Mouse (Mus musculus): ENCODE results near the gene Pigw. TPM values are rescaled to one million over a fixed set of nuclear protein-coding genes. Genes with fewer than 3 reads are reported as not detected.

The Pigw gene
- total RNA-seq (2015) (4.6 and 7.0 TPM in 2 replicates), total RNA-seq (2017) (3.3 and 4.1 TPM in 2 replicates)

GRCm38 (mm10) chr11:84879772-84880464 is at the start of gene Pigw, which contains the start of gene Myo19:
Gene Pigw (minus strand): TSS chr11:84880285.
Gene Myo19 (plus strand): TSS chr11:84880148.
- peak; percentile 88 for ATAC-seq (replicated peaks; ENCODE audit: poor library complexity)

- no peak for ATAC-seq (replicated peaks; ENCODE audit: poor library complexity)
Observed at GRCm38 (mm10) chr11:84920981-84921380, 40.9 kb upstream of the Pigw start.

- no peak for ATAC-seq (replicated peaks; ENCODE audit: poor library complexity)
Observed at GRCm38 (mm10) chr11:84919951-84920350, 39.9 kb upstream of the Pigw start.

GRCm38 (mm10) chr11:84919276-84919675 is 39.2 kb upstream of the Pigw start:
- peak; percentile 53 for ATAC-seq (replicated peaks; ENCODE audit: poor library complexity)

- peak; percentile 74 for ATAC-seq (replicated peaks; ENCODE audit: poor library complexity)
Observed at GRCm38 (mm10) chr11:84918425-84918824, 38.3 kb upstream of the Pigw start.

GRCm38 (mm10) chr11:84916703-84917300 is 36.7 kb upstream of the Pigw start:
- no peak for ATAC-seq (replicated peaks; ENCODE audit: poor library complexity)

- ATAC-seq (replicated peaks; ENCODE audit: poor library complexity), result peak; percentile 92
Observed at GRCm38 (mm10) chr11:84916053-84916702, 36.1 kb upstream of the Pigw start, which contains the start of gene Znhit3. Gene Znhit3 (minus strand): TSS chr11:84916366.

- peak; percentile 45; the same call in 1 of the 2 replicates for ATAC-seq (replicated peaks; ENCODE audit: poor library complexity)
Observed at GRCm38 (mm10) chr11:84914673-84915072, 34.6 kb upstream of the Pigw start.

GRCm38 (mm10) chr11:84910411-84910810 is 30.3 kb upstream of the Pigw start:
- no peak for ATAC-seq (replicated peaks; ENCODE audit: poor library complexity)

GRCm38 (mm10) chr11:84908480-84908879 is 28.4 kb upstream of the Pigw start:
- no peak for ATAC-seq (replicated peaks; ENCODE audit: poor library complexity)

GRCm38 (mm10) chr11:84907081-84907480 is 27.0 kb upstream of the Pigw start:
- ATAC-seq (replicated peaks; ENCODE audit: poor library complexity), result no peak

GRCm38 (mm10) chr11:84904597-84905144 is 24.6 kb upstream of the Pigw start:
- ATAC-seq (replicated peaks; ENCODE audit: poor library complexity), result no peak

- ATAC-seq (replicated peaks; ENCODE audit: poor library complexity), result no peak
Observed at GRCm38 (mm10) chr11:84893113-84893512, 13.0 kb upstream of the Pigw start.

GRCm38 (mm10) chr11:84891705-84892104 is 11.6 kb upstream of the Pigw start:
- ATAC-seq (replicated peaks; ENCODE audit: poor library complexity), result no peak

GRCm38 (mm10) chr11:84889492-84889891 is 9.4 kb upstream of the Pigw start:
- ATAC-seq (replicated peaks; ENCODE audit: poor library complexity), result no peak

GRCm38 (mm10) chr11:84888025-84888424 is 7.9 kb upstream of the Pigw start:
- ATAC-seq (replicated peaks; ENCODE audit: poor library complexity), result no peak

GRCm38 (mm10) chr11:84886767-84887511 is 6.9 kb upstream of the Pigw start:
- no peak for ATAC-seq (replicated peaks; ENCODE audit: poor library complexity)

- no peak for ATAC-seq (replicated peaks; ENCODE audit: poor library complexity)
Observed at GRCm38 (mm10) chr11:84886236-84886635, 6.2 kb upstream of the Pigw start.

- ATAC-seq (replicated peaks; ENCODE audit: poor library complexity), result no peak
Observed at GRCm38 (mm10) chr11:84885238-84885637, 5.2 kb upstream of the Pigw start.

- no peak for ATAC-seq (replicated peaks; ENCODE audit: poor library complexity)
Observed at GRCm38 (mm10) chr11:84882346-84882745, 2.3 kb upstream of the Pigw start.

- ATAC-seq (replicated peaks; ENCODE audit: poor library complexity), result no peak
Observed at GRCm38 (mm10) chr11:84880971-84881370, 886 bp upstream of the Pigw start.
